Mouse (Mus musculus): ENCODE data around the gene Chd2.

DNA sequence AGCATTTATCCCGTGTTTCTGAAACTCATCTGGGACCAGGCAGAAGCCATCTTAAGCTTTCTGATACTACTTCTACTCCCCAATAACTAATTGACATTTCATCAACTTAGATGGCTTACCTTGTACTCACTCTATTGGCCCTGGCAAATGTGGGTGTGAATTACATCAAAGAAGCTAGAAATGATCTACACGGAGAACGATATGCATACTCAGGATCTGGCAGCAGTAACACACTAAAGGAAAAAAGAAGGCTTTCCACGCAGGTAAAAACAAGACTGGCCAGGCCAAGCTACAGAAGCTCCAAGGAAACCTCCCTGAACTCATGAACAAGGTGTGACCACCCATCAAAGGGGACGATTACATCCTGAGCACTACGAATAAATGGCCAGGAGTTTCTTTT lies 12.4 kb downstream of the Chd2 start:
- TF ChIP-seq CTCF (IDR thresholded peaks at IDR 0.05; ENCODE audit: borderline replicate concordance, control insufficient read depth, extremely low read depth, insufficient read depth, low read length, poor library complexity) (no peak), POLR2A (IDR thresholded peaks at IDR 0.05; ENCODE audit: control insufficient read depth, extremely low read depth, insufficient read depth, low read length, poor library complexity) (no peak)
